ENCODE assay signal across 17 mouse cellular contexts in the genomic region with DNA sequence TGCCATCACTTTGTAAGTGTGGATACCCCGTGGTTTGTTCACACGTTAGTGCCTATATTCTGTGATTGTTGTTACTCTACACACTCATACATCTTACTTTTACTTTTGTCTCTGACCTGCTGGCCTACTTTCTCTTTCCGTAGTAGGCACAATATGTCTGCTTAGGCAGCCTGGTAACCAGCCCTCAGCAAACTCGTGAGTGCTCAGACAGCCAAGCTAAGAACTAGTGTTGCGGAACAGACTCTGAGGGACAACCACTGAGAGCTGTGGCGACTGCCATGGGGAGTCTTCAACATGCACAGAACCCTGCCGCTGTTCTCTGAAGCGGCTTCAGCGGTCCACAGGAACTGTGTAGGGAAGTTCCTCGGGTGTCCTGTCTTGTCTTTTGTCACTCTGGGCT.
A peak's percentile ranks its signal among the peaks of the same experiment; 100 is the strongest.
DNase-seq lines count a peak whose midpoint lies in the region; ATAC-seq and TF ChIP-seq lines count a peak whose summit lies in the region.
"Had no signal": no experiment of that assay in that cellular context is flagged by ENCODE, and none has a peak within 500 bp of the region (broad histone marks: within the 10 kb centered on the region; RNA-seq: fewer than 3 reads in every experiment).

No protein-coding gene starts in this region.

- ATAC-seq in hindbrain, embryonic 13.5 days (ENCODE audit: low FRiP score), result 0 out of 2 replicates have a peak, but pooled peaks have one; percentile 24
- no peak for ATAC-seq in hindbrain, embryonic 11.5 days (ENCODE audit: low FRiP score)
- ATAC-seq in midbrain, postnatal 0 days (ENCODE audit: low FRiP score), result 0 out of 2 replicates have a peak, but pooled peaks have one; percentile 28

- TF ChIP-seq CTCF in midbrain, postnatal 0 days (IDR thresholded peaks at IDR 0.05), result no peak

- no peak overlapping the region for H3K4me3 ChIP-seq in hindbrain, embryonic 13.5 days
- H3K4me3 ChIP-seq in hindbrain, embryonic 11.5 days (ENCODE audit: low read depth, low read length), result no peak overlapping the region
- H3K4me3 ChIP-seq in midbrain, postnatal 0 days (ENCODE audit: low read depth, low read length), result no peak overlapping the region
- no peak overlapping the region for H3K4me3 ChIP-seq in midbrain, embryonic 10.5 days
- H3K4me3 ChIP-seq: embryonic facial prominence, embryonic 13.5 days; heart, embryonic 13.5 days; neural tube, embryonic 13.5 days had no signal

- H3K4me2 ChIP-seq in hindbrain, embryonic 13.5 days, result no peak overlapping the region
- H3K4me2 ChIP-seq in hindbrain, embryonic 11.5 days (replicated peaks; ENCODE audit: low read depth, low read length), result no peak overlapping the region
- H3K4me2 ChIP-seq in midbrain, postnatal 0 days (ENCODE audit: low read depth, low read length, poor library complexity, severe bottlenecking), result no peak overlapping the region
- H3K4me2 ChIP-seq: embryonic facial prominence, embryonic 13.5 days; heart, embryonic 13.5 days; neural tube, embryonic 13.5 days had no signal

- 54% methylated on average over 10 of the region's 10 CpGs for WGBS in hindbrain, embryonic 13.5 days
- 51% methylated on average over 10 of the region's 10 CpGs for WGBS in hindbrain, embryonic 11.5 days
- 38% methylated on average over 10 of the region's 10 CpGs for WGBS in midbrain, postnatal 0 days
- WGBS in midbrain, embryonic 10.5 days, result 50% methylated on average over 10 of the region's 10 CpGs

- H3K4me1 ChIP-seq in hindbrain, embryonic 13.5 days (replicated peaks), result peaks cover 5% of the 10 kb centered on the region
- H3K4me1 ChIP-seq in hindbrain, embryonic 11.5 days (replicated peaks; ENCODE audit: control insufficient read depth, insufficient read depth, low read length), result no peaks in the 10 kb centered on the region
- H3K4me1 ChIP-seq in midbrain, postnatal 0 days (ENCODE audit: insufficient read depth, low read length), result no peaks in the 10 kb centered on the region
- peaks cover 7% of the 10 kb centered on the region; the same call in 1 of the 2 replicates for H3K4me1 ChIP-seq in midbrain, embryonic 10.5 days
- H3K4me1 ChIP-seq: embryonic facial prominence, embryonic 13.5 days had no signal

- H3K9me3 ChIP-seq in hindbrain, embryonic 13.5 days, result no peaks in the 10 kb centered on the region
- no peaks in the 10 kb centered on the region for H3K9me3 ChIP-seq in hindbrain, embryonic 11.5 days (ENCODE audit: control insufficient read depth, low read length)
- no peaks in the 10 kb centered on the region for H3K9me3 ChIP-seq in midbrain, postnatal 0 days (ENCODE audit: low read length)
- H3K9me3 ChIP-seq in midbrain, embryonic 10.5 days (replicated peaks), result no peaks in the 10 kb centered on the region
- H3K9me3 ChIP-seq: embryonic facial prominence, embryonic 13.5 days; heart, embryonic 13.5 days; neural tube, embryonic 13.5 days had no signal

- no peak overlapping the region for H3K27ac ChIP-seq in hindbrain, embryonic 13.5 days
- no peak overlapping the region for H3K27ac ChIP-seq in hindbrain, embryonic 11.5 days (ENCODE audit: low read depth, low read length)
- H3K27ac ChIP-seq in midbrain, postnatal 0 days (ENCODE audit: low read depth, low read length), result no peak overlapping the region
- H3K27ac ChIP-seq in midbrain, embryonic 10.5 days (replicated peaks), result no peak overlapping the region
- H3K27ac ChIP-seq: embryonic facial prominence, embryonic 13.5 days; heart, embryonic 13.5 days; neural tube, embryonic 13.5 days had no signal

- H3K27me3 ChIP-seq in hindbrain, embryonic 13.5 days, result no peaks in the 10 kb centered on the region
- H3K27me3 ChIP-seq in hindbrain, embryonic 11.5 days (ENCODE audit: control insufficient read depth, insufficient read depth, low read length), result no peaks in the 10 kb centered on the region
- H3K27me3 ChIP-seq in midbrain, postnatal 0 days (ENCODE audit: insufficient read depth, low read length), result no peaks in the 10 kb centered on the region
- H3K27me3 ChIP-seq in midbrain, embryonic 10.5 days (ENCODE audit: low read depth, poor library complexity, severe bottlenecking), result no peaks in the 10 kb centered on the region
- H3K27me3 ChIP-seq: CH12.LX; embryonic facial prominence, embryonic 13.5 days; heart, embryonic 13.5 days; neural tube, embryonic 13.5 days had no signal

- H3K9ac ChIP-seq in hindbrain, embryonic 13.5 days, result no peak overlapping the region
- H3K9ac ChIP-seq in hindbrain, embryonic 11.5 days (ENCODE audit: low read depth, low read length), result no peak overlapping the region
- H3K9ac ChIP-seq in midbrain, postnatal 0 days (replicated peaks; ENCODE audit: low read length, poor library complexity, severe bottlenecking), result no peak overlapping the region
- H3K9ac ChIP-seq: embryonic facial prominence, embryonic 13.5 days; heart, embryonic 13.5 days; neural tube, embryonic 13.5 days had no signal

- H3K36me3 ChIP-seq in hindbrain, embryonic 13.5 days, result no peaks in the 10 kb centered on the region
- no peaks in the 10 kb centered on the region for H3K36me3 ChIP-seq in hindbrain, embryonic 11.5 days (ENCODE audit: control insufficient read depth, insufficient read depth, low read length)
- H3K36me3 ChIP-seq in midbrain, postnatal 0 days (ENCODE audit: insufficient read depth, low read length), result no peaks in the 10 kb centered on the region
- no peaks in the 10 kb centered on the region for H3K36me3 ChIP-seq in midbrain, embryonic 10.5 days
- H3K36me3 ChIP-seq: embryonic facial prominence, embryonic 13.5 days; heart, embryonic 13.5 days; neural tube, embryonic 13.5 days had no signal

- no peak for DNase-seq in hindbrain, embryonic 11.5 days (ENCODE audit: low spot score)
- peak; percentile 33 for DNase-seq in midbrain, postnatal 0 days (ENCODE audit: low spot score)
- no peak for DNase-seq in midbrain, embryonic 10.5 days (ENCODE audit: low spot score)
- DNase-seq in cerebellum, postnatal 14 days, result peak; percentile 18 to 34
- DNase-seq in lung, postnatal 25 days (ENCODE audit: low spot score), result no peak
- DNase-seq in gastrocnemius, postnatal 10 days, result no peak
- DNase-seq: heart, postnatal 4 days; layer of hippocampus, adult 9-11 months; liver; lung, adult 18-20 months; lung, postnatal 4 days; thymus, adult 18-20 months had no signal

Comparison
In these comparisons a context has a peak if more than half of its experiments do, and no peak if none do; other contexts are left out.
1. DNase-seq: peak in midbrain, postnatal 0 days (single experiment) and cerebellum, postnatal 14 days (2 of 2); none in hindbrain, embryonic 11.5 days (single experiment), midbrain, embryonic 10.5 days (single experiment), lung, postnatal 25 days (single experiment) and gastrocnemius, postnatal 10 days (single experiment).